In the genomic region with DNA sequence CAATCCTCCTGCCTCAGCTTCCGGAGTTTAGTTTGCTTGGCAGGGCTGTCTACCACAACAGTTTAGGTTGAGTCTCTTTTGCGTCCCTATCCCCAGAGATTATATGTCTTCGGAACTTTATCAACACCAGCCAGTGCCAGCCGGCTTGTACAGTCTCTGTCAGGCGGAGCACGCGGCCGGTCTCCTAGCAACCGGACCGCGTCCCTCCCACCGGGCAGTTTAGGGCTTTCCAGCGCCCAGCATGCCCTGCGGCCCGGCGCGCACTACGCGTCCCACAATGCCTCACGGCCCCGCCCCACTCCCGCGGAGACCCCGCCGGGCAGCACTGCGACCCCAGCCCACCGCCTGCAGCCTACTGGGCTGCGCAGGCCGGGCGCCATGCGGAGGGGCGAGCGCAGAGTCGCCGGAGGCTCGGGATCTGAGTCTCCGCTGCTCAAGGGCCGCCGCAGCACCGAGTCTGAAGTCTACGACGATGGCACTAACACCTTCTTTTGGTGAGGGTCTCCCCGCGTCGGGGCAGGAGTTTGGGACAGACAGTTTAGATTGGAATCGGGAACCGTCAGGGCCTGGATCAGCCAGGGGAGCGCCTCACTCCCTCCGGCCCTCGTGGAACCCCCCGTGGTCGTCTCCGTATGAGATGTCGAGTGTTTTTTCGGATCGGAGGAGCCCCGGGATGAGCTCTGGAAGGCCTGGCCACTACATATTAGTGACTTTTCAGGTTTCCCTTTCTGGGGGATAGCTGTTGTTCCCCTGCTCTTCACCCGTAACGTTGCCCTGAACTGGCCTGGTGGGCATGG, we compare ENCODE assay signal across 8 mouse cellular contexts. TPM values are rescaled to one million over a fixed set of nuclear protein-coding genes. Genes with fewer than 3 reads are reported as not detected.
A peak's percentile ranks its signal among the peaks of the same experiment; 100 is the strongest.
DNase-seq lines count a peak whose midpoint lies in the region; ATAC-seq lines count a peak whose summit lies in the region.

No protein-coding gene starts in this region.

- H3K9ac ChIP-seq in hindbrain, embryonic 12.5 days: peak overlapping the region; percentile 94

- peak overlapping the region; percentile 87 for H3K4me3 ChIP-seq in hindbrain, embryonic 12.5 days

- peak; percentile 88 for DNase-seq in MN1 (ENCODE audit: low spot score)
- peak; percentile 89 for DNase-seq in cerebellum, adult 9-10 months
- DNase-seq in frontal cortex, adult 2 months (ENCODE audit: extremely low spot score in 1 of 2, low spot score in 1 of 2): peak; percentile 68 to 91
- peak; percentile 84 to 92 for DNase-seq in layer of hippocampus, postnatal 14 days (ENCODE audit: low spot score in 2 of 2)
- DNase-seq in lung, postnatal 14 days: peak; percentile 89
- DNase-seq in retina, adult 2 months (ENCODE audit: low read depth, low spot score): peak; percentile 73
- peak; percentile 85 to 90 for DNase-seq in thymus, postnatal 36 days

- peak; percentile 99 for ATAC-seq in hindbrain, embryonic 12.5 days (ENCODE audit: low FRiP score)

- H3K9me3 ChIP-seq in hindbrain, embryonic 12.5 days (replicated peaks): no peaks in the 10 kb centered on the region

- WGBS in hindbrain, embryonic 12.5 days: under 1% methylated on average over 59 of the region's 59 CpGs

- H3K36me3 ChIP-seq in hindbrain, embryonic 12.5 days: peaks cover 13% of the 10 kb centered on the region

- H3K27me3 ChIP-seq in hindbrain, embryonic 12.5 days: no peaks in the 10 kb centered on the region

- H3K4me2 ChIP-seq in hindbrain, embryonic 12.5 days (replicated peaks): peak overlapping the region; percentile 92

- H3K4me1 ChIP-seq in hindbrain, embryonic 12.5 days: peaks cover 21% of the 10 kb centered on the region

- H3K27ac ChIP-seq in hindbrain, embryonic 12.5 days: peak overlapping the region; percentile 48; the same call in 1 of the 2 replicates

RNA-seq across cellular contexts. Expression of a gene that starts 9.0 kb away (rescaled TPM):
- 52.1 and 62.4 TPM in 2 replicates for polyA plus RNA-seq in frontal cortex, adult 2 months (2012; rRNA removed)
- polyA plus RNA-seq in hindbrain, embryonic 12.5 days (2016; fragmentation: Nextera tagmentation; extraction: Ambion mirVana): 76.0 and 76.5 TPM in 2 replicates
- 10 to 100 TPM; 67.8 to 71.3 TPM for total RNA-seq in layer of hippocampus, postnatal 14 days (2021)

RNA-seq across cellular contexts. Expression of a gene that starts 13.6 kb away (rescaled TPM):
- 0.08 and 0.10 TPM in 2 replicates for polyA plus RNA-seq in frontal cortex, adult 2 months (2012; rRNA removed)
- 0.59 and 0.81 TPM in 2 replicates for polyA plus RNA-seq in hindbrain, embryonic 12.5 days (2016; fragmentation: Nextera tagmentation; extraction: Ambion mirVana)
- not detected for total RNA-seq in layer of hippocampus, postnatal 14 days (2021)

RNA-seq across cellular contexts. Expression of a gene that starts 30.9 kb away (rescaled TPM):
- 3.7 and 4.0 TPM in 2 replicates for polyA plus RNA-seq in frontal cortex, adult 2 months (2012; rRNA removed)
- 1.7 and 2.6 TPM in 2 replicates for polyA plus RNA-seq in hindbrain, embryonic 12.5 days (2016; fragmentation: Nextera tagmentation; extraction: Ambion mirVana)
- 1 to 10 TPM; 2.3 to 3.0 TPM for total RNA-seq in layer of hippocampus, postnatal 14 days (2021)

RNA-seq across cellular contexts. Expression of a gene that starts 41.4 kb away (rescaled TPM):
- 34.5 and 36.4 TPM in 2 replicates for polyA plus RNA-seq in frontal cortex, adult 2 months (2012; rRNA removed)
- 61.0 and 61.9 TPM in 2 replicates for polyA plus RNA-seq in hindbrain, embryonic 12.5 days (2016; fragmentation: Nextera tagmentation; extraction: Ambion mirVana)
- 10 to 100 TPM; 26.8 to 34.3 TPM for total RNA-seq in layer of hippocampus, postnatal 14 days (2021)

RNA-seq across cellular contexts. Expression of a gene that starts 53.2 kb away (rescaled TPM):
- 0.11 and 0.22 TPM in 2 replicates for polyA plus RNA-seq in frontal cortex, adult 2 months (2012; rRNA removed)
- 3.1 and 4.5 TPM in 2 replicates for polyA plus RNA-seq in hindbrain, embryonic 12.5 days (2016; fragmentation: Nextera tagmentation; extraction: Ambion mirVana)
- not detected for total RNA-seq in layer of hippocampus, postnatal 14 days (2021)

Comparison
In these comparisons a context has a peak if more than half of its experiments do, and no peak if none do; other contexts are left out.
1. Peak in every context shown above with its lines: DNase-seq, ATAC-seq, H3K4me3 ChIP-seq and H3K27ac ChIP-seq.